Mouse (Mus musculus) frontal cortex, postnatal 10 days (tissue): ENCODE data around the gene Gm20708.
A peak's percentile ranks its signal among the peaks of the same experiment; 100 is the strongest.

Experiments
- DNase-seq, 2 experiments: peaks; one replicate each; pipeline ENCODE4 v3.0.0; 2022; ENCODE audit warnings: low spot score in 2 of 2, mixed read lengths in 1 of 2

Gene Gm20708

GRCm38 (mm10) chr11:117809407-117810311 lies at the start of gene Gm20708, which contains the start of gene Syngr2:
Gene Gm20708 (plus strand): TSS chr11:117809668.
Gene Syngr2 (plus strand): TSS chr11:117809668.
- peak in 1 of 2 experiments; percentile 47 for DNase-seq

GRCm38 (mm10) chr11:117760374-117761119 lies 48.9 kb upstream of the Gm20708 start:
- DNase-seq = no peak

- no peak for DNase-seq
Measured at GRCm38 (mm10) chr11:117761801-117762200, 47.7 kb upstream of the Gm20708 start.

GRCm38 (mm10) chr11:117762246-117762645 lies 47.2 kb upstream of the Gm20708 start:
- no peak for DNase-seq

GRCm38 (mm10) chr11:117764319-117764718 lies 45.1 kb upstream of the Gm20708 start:
- DNase-seq = no peak

- DNase-seq = no peak
Measured at GRCm38 (mm10) chr11:117765361-117765760, 44.1 kb upstream of the Gm20708 start.

GRCm38 (mm10) chr11:117766275-117766674 lies 43.2 kb upstream of the Gm20708 start:
- no peak for DNase-seq

- DNase-seq = no peak
Measured at GRCm38 (mm10) chr11:117768725-117769682, 40.5 kb upstream of the Gm20708 start.

- DNase-seq = no peak
Measured at GRCm38 (mm10) chr11:117769683-117770047, 39.8 kb upstream of the Gm20708 start.

- DNase-seq = no peak
Measured at GRCm38 (mm10) chr11:117770407-117770806, 39.1 kb upstream of the Gm20708 start.

GRCm38 (mm10) chr11:117772352-117772751 lies 37.1 kb upstream of the Gm20708 start:
- DNase-seq = no peak

- no peak for DNase-seq
Measured at GRCm38 (mm10) chr11:117774925-117775324, 34.5 kb upstream of the Gm20708 start.

GRCm38 (mm10) chr11:117775540-117775939 lies 33.9 kb upstream of the Gm20708 start:
- no peak for DNase-seq

- DNase-seq = no peak
Measured at GRCm38 (mm10) chr11:117776085-117776792, 33.2 kb upstream of the Gm20708 start.

GRCm38 (mm10) chr11:117777111-117777510 lies 32.4 kb upstream of the Gm20708 start:
- DNase-seq = no peak

GRCm38 (mm10) chr11:117778031-117778430 lies 31.4 kb upstream of the Gm20708 start:
- no peak for DNase-seq

- DNase-seq = no peak
Measured at GRCm38 (mm10) chr11:117778851-117779433, 30.5 kb upstream of the Gm20708 start.

GRCm38 (mm10) chr11:117779434-117780198 lies 29.9 kb upstream of the Gm20708 start:
- DNase-seq = no peak

- no peak for DNase-seq
Measured at GRCm38 (mm10) chr11:117780199-117780515, 29.3 kb upstream of the Gm20708 start.

GRCm38 (mm10) chr11:117780582-117781111 lies 28.8 kb upstream of the Gm20708 start:
- no peak for DNase-seq
